8 mouse cellular contexts compared by ENCODE assay signal in the genomic region with DNA sequence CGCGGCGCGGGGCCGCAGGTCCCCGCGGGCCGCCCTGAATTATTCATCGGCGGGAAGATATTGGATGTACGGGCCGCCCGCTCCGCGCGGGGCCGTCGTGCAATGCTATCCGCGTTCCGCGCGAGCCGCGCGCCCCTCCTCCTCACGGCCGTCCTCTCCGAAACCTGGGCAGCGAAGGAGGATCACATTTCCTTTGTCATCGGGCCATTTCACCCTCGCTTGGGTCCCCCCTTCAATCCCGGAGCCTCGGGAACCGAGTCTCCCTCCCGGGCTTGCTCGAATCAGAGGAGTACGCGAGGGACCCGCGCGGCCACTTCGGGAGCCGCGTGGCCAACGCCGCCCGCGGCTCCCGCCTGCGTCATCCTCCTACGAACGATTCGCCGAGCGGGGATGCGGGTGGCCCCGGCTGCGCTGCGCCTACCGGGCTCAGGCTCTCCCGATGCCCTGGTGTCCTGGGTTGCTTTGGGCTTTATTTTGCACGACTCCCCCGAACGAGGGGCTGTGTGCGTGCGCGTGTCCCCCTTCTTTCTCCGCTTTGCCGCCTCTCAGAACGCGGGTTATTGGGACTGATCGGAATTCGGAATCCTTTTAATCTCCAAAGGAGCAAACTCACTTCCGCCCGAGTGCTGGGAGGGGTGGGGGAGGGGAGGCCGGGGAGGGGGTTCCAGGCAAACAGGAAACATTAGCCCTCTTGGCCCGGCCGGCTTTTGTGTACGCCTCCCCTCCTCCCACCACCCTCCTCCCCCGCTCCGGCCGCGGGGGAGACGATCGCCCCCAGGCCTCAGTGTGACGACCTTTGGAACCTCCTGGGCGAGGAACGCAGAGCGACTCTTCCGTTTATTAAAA. TPM values are rescaled to one million over a fixed set of nuclear protein-coding genes. Genes with fewer than 3 reads are reported as not detected.
DNase-seq lines count a peak whose midpoint lies in the region; ATAC-seq lines count a peak whose summit lies in the region.

Trim71 (minus strand) TSS at position 609 of the 846 bp plus-strand sequence.

- WGBS in heart, embryonic 15.5 days: under 1% methylated on average over 91 of the region's 91 CpGs
- under 1% methylated on average over 91 of the region's 91 CpGs for WGBS in intestine, embryonic 15.5 days
- WGBS in midbrain, embryonic 15.5 days: under 1% methylated on average over 80 of the region's 91 CpGs

- no peak for ATAC-seq in heart, embryonic 15.5 days (replicated peaks; ENCODE audit: insufficient number of reproducible peaks, insufficient read depth, low FRiP score, low read depth)
- ATAC-seq in intestine, embryonic 15.5 days: peak; percentile 82
- peak; percentile 64 for ATAC-seq in midbrain, embryonic 15.5 days (replicated peaks)

- H3K36me3 ChIP-seq in heart, embryonic 15.5 days: no peaks in the 10 kb centered on the region
- H3K36me3 ChIP-seq in intestine, embryonic 15.5 days: no peaks in the 10 kb centered on the region
- H3K36me3 ChIP-seq in midbrain, embryonic 15.5 days (replicated peaks): no peaks in the 10 kb centered on the region

- no peak within 1 kb of the TSS for H3K27ac ChIP-seq in heart, embryonic 15.5 days
- peak within 1 kb of the TSS; percentile 96 for H3K27ac ChIP-seq in intestine, embryonic 15.5 days
- peak within 1 kb of the TSS; percentile 29; the same call in 1 of the 2 replicates for H3K27ac ChIP-seq in midbrain, embryonic 15.5 days

- H3K27me3 ChIP-seq in heart, embryonic 15.5 days: peaks cover 71% of the 10 kb centered on the region
- peaks cover 37% of the 10 kb centered on the region for H3K27me3 ChIP-seq in intestine, embryonic 15.5 days (replicated peaks)
- peaks cover 53% of the 10 kb centered on the region for H3K27me3 ChIP-seq in midbrain, embryonic 15.5 days (replicated peaks)

- H3K4me1 ChIP-seq in heart, embryonic 15.5 days (replicated peaks): peaks cover 35% of the 10 kb centered on the region
- H3K4me1 ChIP-seq in intestine, embryonic 15.5 days (replicated peaks): peaks cover 6% of the 10 kb centered on the region; the same call in 1 of the 2 replicates
- H3K4me1 ChIP-seq in midbrain, embryonic 15.5 days: peaks cover 37% of the 10 kb centered on the region

- intact Hi-C loops in heart, postnatal 36 days (cut with DNase I): no loop called here
- intact Hi-C loops in gastrocnemius, postnatal 36 days (cut with DNase I): no loop called here

- peak within 1 kb of the TSS; percentile 43 for H3K9ac ChIP-seq in heart, embryonic 15.5 days
- H3K9ac ChIP-seq in intestine, embryonic 15.5 days: peak within 1 kb of the TSS; percentile 80
- H3K9ac ChIP-seq in midbrain, embryonic 15.5 days: peak within 1 kb of the TSS; percentile 51

- H3K4me2 ChIP-seq in heart, embryonic 15.5 days: peak within 1 kb of the TSS; percentile 98
- H3K4me2 ChIP-seq in intestine, embryonic 15.5 days (replicated peaks): peak within 1 kb of the TSS; percentile 93
- H3K4me2 ChIP-seq in midbrain, embryonic 15.5 days: peak within 1 kb of the TSS; percentile 89

- H3K4me3 ChIP-seq in heart, embryonic 15.5 days: peak within 1 kb of the TSS; percentile 61
- peak within 1 kb of the TSS; percentile 64 for H3K4me3 ChIP-seq in intestine, embryonic 15.5 days (replicated peaks)
- H3K4me3 ChIP-seq in midbrain, embryonic 15.5 days: peak within 1 kb of the TSS; percentile 67

- H3K9me3 ChIP-seq in heart, embryonic 15.5 days (replicated peaks): no peaks in the 10 kb centered on the region
- H3K9me3 ChIP-seq in intestine, embryonic 15.5 days: no peaks in the 10 kb centered on the region
- no peaks in the 10 kb centered on the region for H3K9me3 ChIP-seq in midbrain, embryonic 15.5 days

- DNase-seq in heart, postnatal 36 days: no peak
- DNase-seq in urinary bladder, postnatal 25 days (ENCODE audit: low spot score): peak; percentile 26
- DNase-seq in urinary bladder, postnatal 4 days (ENCODE audit: low spot score in 2 of 2): no peak
- no peak for DNase-seq in cerebellum, postnatal 25 days
- no peak for DNase-seq in gastrocnemius, postnatal 36 days

RNA-seq across cellular contexts. Expression of gene Trim71, which starts in this region (rescaled TPM):
- polyA plus RNA-seq in heart, embryonic 15.5 days (2015; fragmentation: Nextera tagmentation; extraction: Ambion mirVana): 0.05 and 0.10 TPM in 2 replicates
- total RNA-seq in heart, postnatal 36 days (2021): not detected
- 4.1 TPM in 2 replicates for polyA plus RNA-seq in intestine, embryonic 15.5 days (2015; fragmentation: Nextera tagmentation; extraction: Ambion mirVana)
- polyA plus RNA-seq in midbrain, embryonic 15.5 days (2015; fragmentation: Nextera tagmentation; extraction: Ambion mirVana): 0.15 and 0.17 TPM in 2 replicates
- total RNA-seq in gastrocnemius, postnatal 36 days (2021): not detected

Comparison
In these comparisons a context has a peak if more than half of its experiments do, and no peak if none do; other contexts are left out.
1. Peak in ATAC-seq, H3K4me3 ChIP-seq, H3K27ac ChIP-seq, H3K9ac ChIP-seq and H3K4me2 ChIP-seq in midbrain, embryonic 15.5 days; RNA of the gene not detected or under 1 TPM.